Mouse (Mus musculus) CH12.LX (cell line): ENCODE data around the gene Afm. TPM values are rescaled to one million over a fixed set of nuclear protein-coding genes. Genes with fewer than 3 reads are reported as not detected.

Source experiments
- DNase-seq: peaks from one replicate; pipeline ENCODE4 v3.0.0-alpha.2; 2013; ENCODE audit errors: extremely low read depth
- H3K27ac ChIP-seq: 2 replicates; pipeline ENCODE4 v1.5.1; 2012; ENCODE audit warnings: low read depth, mild to moderate bottlenecking, control low read depth, moderate library complexity; ENCODE audit not compliant: insufficient read depth
- H3K27me3 ChIP-seq: replicated peaks from 2 replicates; pipeline ENCODE3; 2012; ENCODE audit warnings: inconsistent platforms
- H3K36me3 ChIP-seq, 2 experiments: replicated peaks in 1 of 2; 2 replicates each; pipeline versions ENCODE3 to v1.6.1; 2012; ENCODE audit warnings: inconsistent platforms in 1 of 2, low read length in 1 of 2, mild to moderate bottlenecking in 1 of 2, mixed read lengths in 1 of 2, moderate library complexity in 1 of 2; ENCODE audit not compliant: control insufficient read depth in 1 of 2, insufficient read depth in 1 of 2
- H3K4me1 ChIP-seq, 2 experiments: 2 replicates each; pipeline ENCODE4 v1.6.1; 2012; ENCODE audit warnings: inconsistent platforms in 1 of 2, moderate library complexity in 1 of 2; ENCODE audit not compliant: insufficient read depth in 2 of 2, control insufficient read depth in 1 of 2
- H3K4me2 ChIP-seq: 2 replicates; pipeline ENCODE4 v1.6.1; 2012; ENCODE audit warnings: low read depth, mild to moderate bottlenecking, control low read depth; ENCODE audit not compliant: poor library complexity, insufficient read depth, severe bottlenecking
- H3K4me3 ChIP-seq, 3 experiments: fragments of 150-350 bp in 1 of 3; sonication (generic) in 1 of 3; replicated peaks in 1 of 3; 2 replicates each; pipeline versions ENCODE3 to v1.5.1; 2011 to 2012; ENCODE audit warnings: low read depth in 2 of 3, low read length in 2 of 3, mild to moderate bottlenecking in 2 of 3, moderate library complexity in 2 of 3, control low read depth in 1 of 3, improper control_type of control experiment in 1 of 3, inconsistent platforms in 1 of 3, mixed read lengths in 1 of 3; ENCODE audit not compliant: poor library complexity in 1 of 3
- H3K79me2 ChIP-seq: replicated peaks from 2 replicates; pipeline ENCODE4 v1.6.1; 2012; ENCODE audit warnings: mild to moderate bottlenecking, moderate library complexity; ENCODE audit not compliant: control insufficient read depth, poor library complexity, insufficient read depth, severe bottlenecking; ENCODE audit errors: extremely low read depth
- H3K9ac ChIP-seq: 2 replicates; pipeline ENCODE4 v1.6.1; 2012; ENCODE audit warnings: low read depth, mild to moderate bottlenecking, control low read depth, moderate library complexity; ENCODE audit not compliant: insufficient read depth
- H3K9me3 ChIP-seq: replicated peaks from 2 replicates; pipeline ENCODE3; 2012; ENCODE audit warnings: low read length, inconsistent platforms, mixed read lengths
- BHLHE40 ChIP-seq: IDR thresholded peaks from 2 replicates; pipeline ENCODE4 v1.6.1; 2011; ENCODE audit warnings: mild to moderate bottlenecking, low read depth, low read length, improper control_type of control experiment
- CHD2 ChIP-seq: IDR thresholded peaks from 2 replicates; pipeline ENCODE4 v1.6.1; 2011; ENCODE audit warnings: low read length, improper control_type of control experiment
- E2F4 ChIP-seq: IDR thresholded peaks from 2 replicates; pipeline ENCODE4 v1.6.1; 2011; ENCODE audit warnings: low read depth, low read length, improper control_type of control experiment; ENCODE audit not compliant: insufficient replicate concordance
- EP300 ChIP-seq: IDR thresholded peaks from 2 replicates; pipeline ENCODE4 v1.6.1; 2011; ENCODE audit warnings: low read length, improper control_type of control experiment
- ETS1 ChIP-seq: conservative IDR thresholded peaks from 2 replicates; pipeline ENCODE4 v1.6.1; 2012; ENCODE audit warnings: low read depth, mild to moderate bottlenecking, inconsistent platforms, low read length, improper control_type of control experiment, moderate library complexity
- GABPA ChIP-seq: IDR thresholded peaks from 2 replicates; pipeline ENCODE4 v1.6.1; 2012; ENCODE audit warnings: low read depth, low read length, improper control_type of control experiment, inconsistent platforms; ENCODE audit not compliant: insufficient replicate concordance
- HCFC1 ChIP-seq: IDR thresholded peaks from 2 replicates; pipeline ENCODE4 v1.6.1; 2012; ENCODE audit warnings: low read depth, mild to moderate bottlenecking, inconsistent platforms, low read length, improper control_type of control experiment
- KAT2A ChIP-seq: IDR thresholded peaks from 2 replicates; pipeline ENCODE4 v1.6.1; 2012; ENCODE audit warnings: low read length, improper control_type of control experiment, inconsistent platforms; ENCODE audit not compliant: insufficient replicate concordance
- MAFK ChIP-seq: IDR thresholded peaks from 2 replicates; pipeline ENCODE4 v1.6.1; 2011; ENCODE audit warnings: low read length, improper control_type of control experiment; ENCODE audit not compliant: insufficient replicate concordance
- MAX ChIP-seq: IDR thresholded peaks from 2 replicates; pipeline ENCODE4 v1.6.1; 2011; ENCODE audit warnings: low read length, improper control_type of control experiment
- MAZ ChIP-seq: IDR thresholded peaks from 2 replicates; pipeline ENCODE4 v1.6.1; 2012; ENCODE audit warnings: low read depth, mild to moderate bottlenecking, inconsistent platforms, low read length, improper control_type of control experiment, moderate library complexity
- MEF2A ChIP-seq: IDR thresholded peaks from 2 replicates; pipeline ENCODE4 v1.6.1; 2014; ENCODE audit warnings: low read depth, mild to moderate bottlenecking, inconsistent platforms, low read length, improper control_type of control experiment, borderline replicate concordance
- MYC ChIP-seq: IDR thresholded peaks from 2 replicates; pipeline ENCODE4 v1.6.1; 2011; ENCODE audit warnings: low read depth, mild to moderate bottlenecking, improper control_type of control experiment, low read length
- NELFE ChIP-seq: IDR thresholded peaks from 2 replicates; pipeline ENCODE4 v1.6.1; 2011; ENCODE audit warnings: low read depth, low read length, improper control_type of control experiment
- NRF1 ChIP-seq: IDR thresholded peaks from 2 replicates; pipeline ENCODE4 v1.6.1; 2014; ENCODE audit warnings: low read depth, mild to moderate bottlenecking, inconsistent platforms, low read length, improper control_type of control experiment, moderate library complexity
- POLR2AphosphoS2 ChIP-seq: IDR thresholded peaks from 2 replicates; pipeline ENCODE4 v1.6.1; 2011; ENCODE audit warnings: low read depth, low read length, improper control_type of control experiment
- RAD21 ChIP-seq: IDR thresholded peaks from 2 replicates; pipeline ENCODE4 v1.6.1; 2011; ENCODE audit warnings: low read depth, mild to moderate bottlenecking, low read length, improper control_type of control experiment, moderate library complexity
- RCOR1 ChIP-seq: conservative IDR thresholded peaks from 2 replicates; pipeline ENCODE4 v1.6.1; 2012; ENCODE audit warnings: low read depth, mild to moderate bottlenecking, inconsistent platforms, low read length, improper control_type of control experiment
- SIN3A ChIP-seq: IDR thresholded peaks from 2 replicates; pipeline ENCODE4 v1.6.1; 2012; ENCODE audit warnings: low read length, improper control_type of control experiment, inconsistent platforms
- UBTF ChIP-seq: IDR thresholded peaks from 2 replicates; pipeline ENCODE4 v1.6.1; 2012; ENCODE audit warnings: low read depth, mild to moderate bottlenecking, inconsistent platforms, low read length, improper control_type of control experiment, moderate library complexity
- USF1 ChIP-seq: IDR thresholded peaks from 2 replicates; pipeline ENCODE4 v1.6.1; 2014; ENCODE audit warnings: low read depth, mild to moderate bottlenecking, inconsistent platforms, low read length, improper control_type of control experiment
- USF2 ChIP-seq: conservative IDR thresholded peaks from 2 replicates; pipeline ENCODE4 v1.6.1; 2011; ENCODE audit warnings: low read depth, low read length, improper control_type of control experiment
- ZMIZ1 ChIP-seq: IDR thresholded peaks from 2 replicates; pipeline ENCODE4 v1.6.1; 2012; ENCODE audit warnings: low read depth, mild to moderate bottlenecking, inconsistent platforms, low read length, improper control_type of control experiment
- ZNF384 ChIP-seq: IDR thresholded peaks from 2 replicates; pipeline ENCODE4 v1.6.1; 2012; ENCODE audit warnings: low read depth, low read length, improper control_type of control experiment, inconsistent platforms
- dilution Hi-C: fragments of 300-500 bp; cut with MboI; formaldehyde crosslinking; loops from 2 replicates; pipeline ENCODE4 v1.14.3; 2020; ENCODE audit warnings: low sequenced_read_pairs; ENCODE audit not compliant: extremely low pct_unique_long_range_greater_than_20kb, extremely low pct_ligation_motif_present
- in situ Hi-C: fragments of 300-500 bp; cut with MboI; formaldehyde crosslinking; loops from 3 replicates; pipeline ENCODE4 v1.14.3; 2019; ENCODE audit warnings: low sequenced_read_pairs, low pct_ligation_motif_present, low pct_unique_long_range_greater_than_20kb, mixed read lengths
- polyA plus RNA-seq: library from polyadenylated mRNA; unstranded; fragments of >175 nt; gene quantifications from 2 replicates; pipeline ENCODE4 v1.2.1, GENCODE M21; 2012; ENCODE audit warnings: low read depth; ENCODE audit not compliant: insufficient read length
- total RNA-seq, 2 experiments: library from RNA; depleted of rRNA; stranded (reverse); fragments of 300-350 nt in 1 of 2; fragments of >200 nt in 1 of 2; gene quantifications; 2 replicates each; pipeline ENCODE4 v1.2.3; 2012 to 2014

The Afm gene
- total and polyA plus RNA-seq, 3 experiments = not detected

GRCm38 (mm10) chr5:90560743-90561142 is 42.0 kb downstream of the Afm start, which contains the start of gene 5830473C10Rik:
TSS of gene 5830473C10Rik (plus strand) at chr5:90561107.
- in situ Hi-C loops (no loop called here), dilution Hi-C loops (no loop called here)
- DNase-seq = no peak
- H3K4me1 ChIP-seq = 0 out of 4 replicates have a peak, but pooled peaks cover 3 to 6% of the 10 kb centered on the region in 2 experiments
- no peaks in the 10 kb centered on the region for H3K79me2 ChIP-seq
- no peak within 1 kb of the TSS for H3K4me3 ChIP-seq
- H3K27me3 ChIP-seq = no peaks in the 10 kb centered on the region
- H3K36me3 ChIP-seq = no peaks in the 10 kb centered on the region
- no peak within 1 kb of the TSS for H3K4me2 ChIP-seq
- no peak within 1 kb of the TSS for H3K27ac ChIP-seq
- no peak for TF ChIP-seq MEF2A
- no peak for TF ChIP-seq MAZ
- TF ChIP-seq KAT2A = no peak
- no peak for TF ChIP-seq E2F4
- TF ChIP-seq CHD2 = no peak
- no peak for TF ChIP-seq BHLHE40
- TF ChIP-seq SIN3A = no peak
- no peak for TF ChIP-seq RAD21
- TF ChIP-seq MYC = no peak
- TF ChIP-seq MAFK = no peak
- TF ChIP-seq POLR2AphosphoS2 = no peak
- no peak for TF ChIP-seq NELFE
- TF ChIP-seq RCOR1 = no peak
- no peak for TF ChIP-seq HCFC1
- no peak for TF ChIP-seq ZMIZ1
- no peak for TF ChIP-seq ZNF384
- no peak for TF ChIP-seq UBTF
- TF ChIP-seq GABPA = no peak
- no peak for TF ChIP-seq ETS1
- H3K9ac ChIP-seq = no peak within 1 kb of the TSS
- no peaks in the 10 kb centered on the region for H3K9me3 ChIP-seq

- H3K27me3 ChIP-seq = no peaks in the 10 kb centered on the region
- H3K27ac ChIP-seq = no peak overlapping the region
- no peak for DNase-seq
- TF ChIP-seq GABPA = no peak
- no peak for TF ChIP-seq USF1
- TF ChIP-seq RCOR1 = no peak
- no peak for TF ChIP-seq MYC
- TF ChIP-seq MAZ = no peak
- TF ChIP-seq USF2 = no peak
- no peak for TF ChIP-seq CHD2
- no peak for TF ChIP-seq KAT2A
- TF ChIP-seq EP300 = no peak
- no peak for TF ChIP-seq NRF1
- no peak for TF ChIP-seq MAX
- no peak overlapping the region for H3K4me3 ChIP-seq
- H3K4me1 ChIP-seq = 0 out of 4 replicates have a peak, but pooled peaks cover 0 to 6% of the 10 kb centered on the region in 2 experiments
- H3K79me2 ChIP-seq = no peaks in the 10 kb centered on the region
- in situ Hi-C loops = no loop called here
- no peaks in the 10 kb centered on the region for H3K36me3 ChIP-seq
- dilution Hi-C loops = no loop called here
- H3K4me2 ChIP-seq = no peak overlapping the region
- H3K9ac ChIP-seq = no peak overlapping the region
- H3K9me3 ChIP-seq = no peaks in the 10 kb centered on the region
These were observed 43.1 kb downstream of the Afm start for GRCm38 (mm10) chr5:90561721-90562275.
